Mouse (Mus musculus): ENCODE data around the gene Cnp.

DNA sequence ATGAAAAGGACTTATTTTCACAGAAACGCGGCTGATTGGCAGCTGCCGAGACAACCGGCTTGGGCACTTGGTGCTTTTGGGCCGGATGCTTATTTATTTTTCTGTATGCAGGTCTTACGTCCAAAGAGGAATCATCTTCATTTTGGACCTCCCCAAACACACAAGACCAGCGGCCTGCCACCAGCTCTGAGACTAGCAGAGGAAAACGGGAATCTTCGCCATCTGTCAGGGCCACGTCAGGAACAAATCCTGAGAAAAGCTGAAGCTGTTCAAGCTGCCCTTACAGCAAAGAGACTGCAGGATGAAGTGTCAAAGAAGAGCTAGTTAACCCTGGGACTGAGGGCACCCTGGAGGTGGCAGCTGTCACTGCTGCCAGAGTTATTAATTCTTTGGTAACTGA is 30.7 kb downstream of the Cnp start:
- TF ChIP-seq CTCF (IDR thresholded peaks at IDR 0.05; ENCODE audit: insufficient read depth, low read length) (no peak), POLR2A (IDR thresholded peaks at IDR 0.05; ENCODE audit: borderline replicate concordance, extremely low read depth, low read depth, low read length) (no peak)
